Mouse (Mus musculus): Measurements from ENCODE around the gene Atp5s. TPM values are rescaled to one million over a fixed set of nuclear protein-coding genes. Genes with fewer than 3 reads are reported as not detected.
A peak's percentile ranks its signal among the peaks of the same experiment; 100 is the strongest.

Gene Atp5s
- 20.3 and 21.2 TPM in 2 replicates for polyA plus RNA-seq (2016; fragmentation: Nextera tagmentation; extraction: Ambion mirVana)

DNA sequence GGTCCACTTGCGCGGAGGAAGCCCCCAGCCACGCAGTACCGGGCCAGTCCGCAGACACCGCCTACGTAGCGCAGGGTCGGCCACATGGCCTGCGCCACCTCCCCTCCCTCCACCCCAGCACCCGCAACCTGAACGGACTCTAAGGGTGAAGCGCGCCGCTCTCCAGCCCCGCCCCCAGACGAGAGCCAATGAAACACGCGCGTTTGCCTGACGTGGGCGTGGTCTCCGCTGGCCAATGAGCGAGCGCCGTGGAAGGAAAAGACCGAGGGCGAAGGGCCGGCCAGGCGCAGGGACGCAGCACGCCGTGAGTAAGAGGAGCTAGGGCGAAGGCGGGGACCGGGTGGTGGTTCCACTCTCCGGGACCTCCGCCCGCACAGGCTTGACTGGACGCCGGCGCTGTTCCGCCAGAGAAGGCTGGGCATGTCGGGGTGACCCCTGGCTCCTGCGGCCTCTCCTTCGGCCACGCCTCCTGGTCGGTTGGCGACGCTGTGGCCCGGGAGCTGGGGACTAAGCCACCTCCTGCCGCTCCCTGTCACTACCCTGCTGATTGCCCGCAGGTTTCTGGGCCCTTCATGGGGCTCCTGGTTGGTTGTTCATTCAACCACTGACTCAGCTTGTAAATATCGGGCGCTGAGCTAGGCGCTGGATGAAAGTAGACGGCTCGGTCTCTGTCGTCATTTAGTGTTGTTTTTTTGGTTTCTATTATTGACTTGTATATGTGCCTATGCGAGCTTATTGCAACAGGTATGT, at the start of gene Atp5s, which contains the start of gene L2hgdh:
Gene Atp5s, plus strand, starts transcription at position 240 of the 750 bp plus-strand sequence.
Gene L2hgdh, minus strand, starts transcription at position 163 of the 750 bp plus-strand sequence.
- DNase-seq (ENCODE audit: low spot score), result peak; percentile 98
- peak within 1 kb of the TSS; percentile 86 for H3K4me3 ChIP-seq
- peak within 1 kb of the TSS; percentile 89 for H3K27ac ChIP-seq
- H3K27me3 ChIP-seq (ENCODE audit: insufficient read depth, poor library complexity, severe bottlenecking), result no peaks in the 10 kb centered on the region
- peaks cover 9% of the 10 kb centered on the region for H3K9me3 ChIP-seq
- WGBS, result under 1% methylated on average over 60 of the region's 60 CpGs
- peaks cover 25% of the 10 kb centered on the region for H3K4me1 ChIP-seq (replicated peaks)
- H3K36me3 ChIP-seq, result peaks cover 23% of the 10 kb centered on the region

GRCm38 (mm10) chr12:69676157-69676556, 48.6 kb upstream of the Atp5s start:
- peaks cover 11% of the 10 kb centered on the region for H3K4me1 ChIP-seq (replicated peaks)
- 95% methylated on average over 4 of the region's 4 CpGs for WGBS
- no peaks in the 10 kb centered on the region for H3K27me3 ChIP-seq (ENCODE audit: insufficient read depth, poor library complexity, severe bottlenecking)
- no peaks in the 10 kb centered on the region for H3K9me3 ChIP-seq
- no peak overlapping the region for H3K27ac ChIP-seq
- H3K36me3 ChIP-seq, result 0 out of 2 replicates have a peak, but pooled peaks cover 3% of the 10 kb centered on the region
- H3K4me3 ChIP-seq, result no peak overlapping the region
- DNase-seq (ENCODE audit: low spot score), result no peak

DNA sequence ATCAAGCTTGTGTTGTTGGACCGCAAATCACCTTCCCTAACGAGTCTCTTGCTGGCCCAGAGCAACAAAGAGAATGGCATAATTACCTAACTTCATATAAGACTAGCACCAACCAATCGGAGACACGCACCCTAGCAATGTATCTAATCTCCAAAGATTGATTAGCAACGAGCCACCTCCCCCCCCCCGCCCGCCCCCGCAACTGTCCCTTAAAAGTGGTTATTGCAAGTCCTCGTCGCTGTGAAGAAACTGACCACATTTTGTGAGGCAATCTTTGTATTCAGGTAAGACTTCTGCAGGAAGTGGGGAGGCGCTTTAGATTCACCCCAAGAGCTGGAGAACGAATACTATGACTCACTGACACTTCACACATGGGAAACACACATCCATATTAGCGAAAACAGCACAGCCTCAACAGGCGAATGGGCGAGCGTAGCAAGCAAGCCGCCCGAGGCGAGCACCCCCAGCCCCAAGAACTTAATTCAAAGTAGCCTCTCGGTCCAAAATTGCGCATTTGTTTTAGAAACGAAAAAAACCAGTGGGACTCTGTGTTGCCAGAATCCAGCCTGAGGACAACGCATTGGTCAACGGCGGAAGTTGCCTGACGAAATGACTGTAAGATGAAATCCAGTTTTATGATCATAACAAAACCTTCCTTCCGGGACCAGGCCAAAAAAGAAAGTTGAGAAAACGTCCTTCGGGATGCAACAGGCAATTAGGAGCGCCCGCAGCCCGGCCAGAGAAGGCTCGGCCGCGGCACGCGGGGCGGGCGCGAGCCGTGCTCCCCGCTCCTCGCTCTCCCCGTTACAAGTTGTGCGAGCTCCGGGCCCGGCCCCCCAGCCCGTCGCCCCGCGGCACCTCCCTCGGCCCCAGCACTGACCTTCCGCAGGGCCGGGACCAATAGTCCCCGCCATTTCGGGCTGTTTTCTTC, 43.9 kb upstream of the Atp5s start:
- H3K27ac ChIP-seq, result peak overlapping the region; percentile 97
- no peaks in the 10 kb centered on the region for H3K36me3 ChIP-seq
- peaks cover 11% of the 10 kb centered on the region for H3K4me1 ChIP-seq (replicated peaks)
- peak; percentile 57 for DNase-seq (ENCODE audit: low spot score)
- H3K9me3 ChIP-seq, result no peaks in the 10 kb centered on the region
- whole genome bisulfite sequencing, result 1% methylated on average over 56 of the region's 56 CpGs
- H3K27me3 ChIP-seq (ENCODE audit: insufficient read depth, poor library complexity, severe bottlenecking), result peaks cover 4% of the 10 kb centered on the region; the same call in 1 of the 2 replicates
- H3K4me3 ChIP-seq, result peak overlapping the region; percentile 87

GRCm38 (mm10) chr12:69681566-69682061, 43.1 kb upstream of the Atp5s start, which contains the start of gene Sos2:
Sos2 (minus strand) TSS chr12:69681852.
- 3% methylated on average over 85 of the region's 85 CpGs for WGBS
- H3K27me3 ChIP-seq (ENCODE audit: insufficient read depth, poor library complexity, severe bottlenecking), result peaks cover 4% of the 10 kb centered on the region; the same call in 1 of the 2 replicates
- no peaks in the 10 kb centered on the region for H3K36me3 ChIP-seq
- peak within 1 kb of the TSS; percentile 97 for H3K27ac ChIP-seq
- peak within 1 kb of the TSS; percentile 87 for H3K4me3 ChIP-seq
- no peaks in the 10 kb centered on the region for H3K9me3 ChIP-seq
- peak; percentile 66 for DNase-seq (ENCODE audit: low spot score)
- H3K4me1 ChIP-seq (replicated peaks), result peaks cover 11% of the 10 kb centered on the region

- WGBS, result 5% methylated on average over 54 of the region's 54 CpGs
- Histone ChIP-seq H3K4me1 (replicated peaks) (peaks cover 11% of the 10 kb centered on the region), H3K4me3 (peak overlapping the region; percentile 87), H3K9me3 (no peaks in the 10 kb centered on the region), H3K36me3 (no peaks in the 10 kb centered on the region), H3K27me3 (ENCODE audit: insufficient read depth, poor library complexity, severe bottlenecking) (peaks cover 4% of the 10 kb centered on the region; the same call in 1 of the 2 replicates), H3K27ac (peak overlapping the region; percentile 97)
- peak; percentile 87 for DNase-seq (ENCODE audit: low spot score)
Measured at GRCm38 (mm10) chr12:69682065-69682787, 42.5 kb upstream of the Atp5s start.

DNA sequence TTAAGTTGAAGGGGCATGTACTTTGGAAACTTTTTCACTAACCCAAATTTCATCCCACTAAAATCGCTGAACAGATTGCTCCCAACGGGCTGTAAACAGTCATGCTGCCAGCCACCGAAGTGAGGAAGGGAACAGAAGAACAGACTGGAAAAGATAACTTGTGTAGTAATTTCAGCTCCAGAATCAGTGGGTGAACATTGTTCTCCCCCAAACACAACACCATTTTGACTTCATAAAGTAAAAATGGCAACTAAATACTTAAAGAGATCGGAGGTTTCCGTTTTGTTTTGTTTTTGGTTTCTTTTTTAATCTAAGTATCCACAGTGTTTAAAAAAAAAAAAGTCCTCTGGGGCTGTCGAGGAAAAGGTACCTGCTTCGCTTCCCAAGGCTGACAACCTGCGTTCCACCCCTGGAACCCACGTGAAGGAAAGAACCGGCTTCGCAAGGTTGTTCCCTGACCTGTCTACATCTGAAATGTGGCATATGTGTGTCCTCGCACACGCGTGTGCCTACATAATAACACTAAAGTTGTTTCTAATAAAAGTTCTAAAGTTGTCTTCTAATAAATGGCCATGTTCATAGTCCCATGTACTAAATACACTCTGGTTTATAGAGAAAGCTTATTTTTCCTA, 41.8 kb upstream of the Atp5s start:
- Histone ChIP-seq H3K27me3 (ENCODE audit: insufficient read depth, poor library complexity, severe bottlenecking) (peaks cover 4% of the 10 kb centered on the region; the same call in 1 of the 2 replicates), H3K36me3 (no peaks in the 10 kb centered on the region), H3K4me1 (replicated peaks) (peaks cover 11% of the 10 kb centered on the region), H3K27ac (no peak overlapping the region; the same call in 1 of the 2 replicates), H3K4me3 (peak overlapping the region; percentile 87), H3K9me3 (no peaks in the 10 kb centered on the region)
- no peak for DNase-seq (ENCODE audit: low spot score)
- 52% methylated on average over 14 of the region's 14 CpGs for WGBS

DNA sequence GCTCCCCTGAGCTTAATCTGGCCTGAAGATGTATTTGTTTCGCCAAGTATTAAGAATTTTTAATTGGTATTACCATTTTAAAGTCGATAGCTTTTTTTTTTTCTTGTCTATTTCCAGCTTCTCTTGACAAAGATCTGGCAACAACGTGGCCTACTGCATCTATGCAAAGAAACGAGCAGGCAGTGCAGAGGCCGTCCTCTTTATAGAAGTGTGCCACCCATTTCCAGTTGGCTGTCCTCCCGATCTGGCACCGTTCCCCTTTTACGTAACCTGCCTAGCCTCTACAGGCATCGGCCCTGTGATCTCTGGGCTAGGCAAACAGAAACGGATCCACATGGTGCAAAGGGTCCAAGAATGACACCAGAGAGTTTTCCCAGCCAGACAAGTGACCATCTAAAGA, 41.2 kb upstream of the Atp5s start:
- no peaks in the 10 kb centered on the region for H3K36me3 ChIP-seq
- peaks cover 11% of the 10 kb centered on the region for H3K4me1 ChIP-seq (replicated peaks)
- no peak overlapping the region for H3K27ac ChIP-seq
- DNase-seq (ENCODE audit: low spot score), result no peak
- 64% methylated on average over 10 of the region's 10 CpGs for WGBS
- H3K9me3 ChIP-seq, result no peaks in the 10 kb centered on the region
- peaks cover 4% of the 10 kb centered on the region; the same call in 1 of the 2 replicates for H3K27me3 ChIP-seq (ENCODE audit: insufficient read depth, poor library complexity, severe bottlenecking)
- H3K4me3 ChIP-seq, result no peak overlapping the region

DNA sequence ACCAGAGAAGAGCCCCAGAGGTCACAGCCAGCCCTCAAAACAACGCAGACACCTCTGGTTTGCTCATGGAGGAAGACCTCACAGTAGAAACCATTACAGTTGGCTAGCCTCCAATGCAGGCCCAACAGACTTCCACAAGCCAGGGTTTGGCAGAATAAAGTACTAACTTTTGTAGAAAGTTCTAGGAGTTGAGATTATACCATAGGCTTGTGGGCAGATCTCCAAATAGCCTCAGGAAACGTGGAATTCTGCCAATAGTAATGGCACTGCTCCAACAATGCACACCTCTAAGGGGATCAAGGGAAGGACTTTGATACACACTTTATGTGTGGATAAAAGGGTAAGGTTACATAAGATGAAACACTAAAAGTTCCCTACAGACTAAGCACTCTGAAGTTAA, 36.4 kb upstream of the Atp5s start:
- H3K4me1 ChIP-seq (replicated peaks), result no peaks in the 10 kb centered on the region
- H3K27me3 ChIP-seq (ENCODE audit: insufficient read depth, poor library complexity, severe bottlenecking), result peaks cover 4% of the 10 kb centered on the region; the same call in 1 of the 2 replicates
- no peak overlapping the region for H3K27ac ChIP-seq
- peaks cover 6% of the 10 kb centered on the region for H3K36me3 ChIP-seq
- no peak overlapping the region for H3K4me3 ChIP-seq
- DNase-seq (ENCODE audit: low spot score), result no peak
- no peaks in the 10 kb centered on the region for H3K9me3 ChIP-seq
- WGBS, result 92% methylated on average over 2 of the region's 2 CpGs

DNA sequence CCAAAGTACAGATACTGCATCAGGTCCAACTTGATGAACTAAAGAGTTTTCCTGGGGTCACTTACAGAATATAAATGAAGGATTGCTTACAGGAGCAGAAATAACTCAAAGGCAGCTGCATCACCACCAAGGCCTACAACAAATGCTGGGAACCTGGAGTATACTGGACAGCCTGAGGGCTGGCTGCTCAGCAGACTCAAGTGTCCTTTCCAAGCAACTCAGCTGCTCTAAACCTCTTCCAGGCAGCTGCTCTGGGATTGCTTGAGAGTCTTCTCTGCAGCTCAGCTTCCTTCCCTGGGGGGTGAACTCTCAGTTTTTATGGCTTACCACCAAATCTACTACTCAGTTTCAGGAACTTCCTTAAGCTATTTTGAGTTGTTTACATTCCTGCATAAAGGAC, 35.7 kb upstream of the Atp5s start:
- Histone ChIP-seq H3K36me3 (peaks cover 10% of the 10 kb centered on the region), H3K27ac (no peak overlapping the region), H3K9me3 (no peaks in the 10 kb centered on the region), H3K4me1 (replicated peaks) (no peaks in the 10 kb centered on the region), H3K27me3 (ENCODE audit: insufficient read depth, poor library complexity, severe bottlenecking) (no peaks in the 10 kb centered on the region), H3K4me3 (no peak overlapping the region)
- DNase-seq (ENCODE audit: low spot score), result no peak

GRCm38 (mm10) chr12:69690714-69691113, 34.0 kb upstream of the Atp5s start:
- Histone ChIP-seq H3K36me3 (peaks cover 10% of the 10 kb centered on the region), H3K27ac (no peak overlapping the region), H3K4me3 (no peak overlapping the region), H3K9me3 (no peaks in the 10 kb centered on the region), H3K4me1 (replicated peaks) (no peaks in the 10 kb centered on the region), H3K27me3 (ENCODE audit: insufficient read depth, poor library complexity, severe bottlenecking) (no peaks in the 10 kb centered on the region)
- no peak for DNase-seq (ENCODE audit: low spot score)
- WGBS, result 91% methylated on average over 4 of the region's 4 CpGs

DNA sequence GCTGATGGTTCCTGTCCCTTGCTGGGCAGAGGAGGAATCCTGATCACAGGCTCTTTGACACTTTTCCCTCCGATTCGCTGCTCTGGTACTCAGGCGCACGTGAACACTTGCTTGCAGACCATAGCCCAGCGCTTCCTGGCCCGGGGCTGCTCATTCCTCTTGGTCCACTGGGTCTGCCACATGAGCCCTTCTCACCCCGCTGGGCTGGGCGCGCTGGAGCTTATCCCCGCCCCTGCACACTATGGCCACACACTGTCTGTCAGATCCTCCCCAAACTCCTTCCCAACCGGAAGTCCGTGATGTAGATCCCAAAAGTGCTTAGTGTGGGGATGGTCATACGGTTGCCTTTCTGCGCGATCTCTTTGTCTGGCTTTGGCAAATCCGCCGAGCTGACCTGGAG, 31.3 kb upstream of the Atp5s start:
- peaks cover 13% of the 10 kb centered on the region for H3K36me3 ChIP-seq
- H3K27me3 ChIP-seq (ENCODE audit: insufficient read depth, poor library complexity, severe bottlenecking), result no peaks in the 10 kb centered on the region
- no peaks in the 10 kb centered on the region for H3K4me1 ChIP-seq (replicated peaks)
- DNase-seq (ENCODE audit: low spot score), result no peak
- H3K27ac ChIP-seq, result no peak overlapping the region
- no peaks in the 10 kb centered on the region for H3K9me3 ChIP-seq
- H3K4me3 ChIP-seq, result no peak overlapping the region
- WGBS, result 79% methylated on average over 17 of the region's 17 CpGs

- DNase-seq (ENCODE audit: low spot score), result no peak
- no peak overlapping the region for H3K27ac ChIP-seq
- 81% methylated on average over 5 of the region's 5 CpGs for WGBS
- H3K27me3 ChIP-seq (ENCODE audit: insufficient read depth, poor library complexity, severe bottlenecking), result no peaks in the 10 kb centered on the region
- no peak overlapping the region for H3K4me3 ChIP-seq
- no peaks in the 10 kb centered on the region for H3K9me3 ChIP-seq
- H3K4me1 ChIP-seq (replicated peaks), result no peaks in the 10 kb centered on the region
- peaks cover 23% of the 10 kb centered on the region for H3K36me3 ChIP-seq
Measured at GRCm38 (mm10) chr12:69696746-69697145, 28.0 kb upstream of the Atp5s start.

Data from hindbrain, embryonic 10.5 days (tissue).